Mouse (Mus musculus): ENCODE data around the gene Sptb. TPM values are rescaled to one million over a fixed set of nuclear protein-coding genes. Genes with fewer than 3 reads are reported as not detected.

Gene Sptb
- polyA plus RNA-seq, 1 experiment from 2014 or later: 3.3 TPM

- ATAC-seq (ENCODE audit: low read depth): no peak
Observed at GRCm38 (mm10) chr12:76681937-76682336, 28.4 kb downstream of the Sptb start.

GRCm38 (mm10) chr12:76677068-76677467, 33.3 kb downstream of the Sptb start:
- DNase-seq (ENCODE audit: low spot score) (no peak), ATAC-seq (ENCODE audit: low read depth) (no peak)
- 45% methylated on average over 7 of the region's 7 CpGs for WGBS
- Histone ChIP-seq H3K4me2 (ENCODE audit: low read depth, low read length) (no peak overlapping the region), H3K36me3 (ENCODE audit: control insufficient read depth, insufficient read depth, low read length) (no peaks in the 10 kb centered on the region), H3K27me3 (replicated peaks; ENCODE audit: control insufficient read depth, insufficient read depth, low read length) (no peaks in the 10 kb centered on the region), H3K27ac (replicated peaks; ENCODE audit: low read depth, low read length) (no peak overlapping the region), H3K4me3 (ENCODE audit: low read depth, low read length) (no peak overlapping the region), H3K4me1 (ENCODE audit: control insufficient read depth, insufficient read depth, low read length) (no peaks in the 10 kb centered on the region), H3K9ac (ENCODE audit: low read depth, low read length) (no peak overlapping the region), H3K9me3 (ENCODE audit: control insufficient read depth, low read length) (no peaks in the 10 kb centered on the region)

More at GRCm38 (mm10) chr12:76681937-76682336, 28.4 kb downstream of the Sptb start:
- Histone ChIP-seq H3K27ac (replicated peaks; ENCODE audit: low read depth, low read length) (no peak overlapping the region), H3K4me2 (ENCODE audit: low read depth, low read length) (no peak overlapping the region), H3K4me3 (ENCODE audit: low read depth, low read length) (no peak overlapping the region), H3K9ac (ENCODE audit: low read depth, low read length) (no peak overlapping the region), H3K27me3 (replicated peaks; ENCODE audit: control insufficient read depth, insufficient read depth, low read length) (no peaks in the 10 kb centered on the region), H3K9me3 (ENCODE audit: control insufficient read depth, low read length) (no peaks in the 10 kb centered on the region), H3K4me1 (ENCODE audit: control insufficient read depth, insufficient read depth, low read length) (no peaks in the 10 kb centered on the region), H3K36me3 (ENCODE audit: control insufficient read depth, insufficient read depth, low read length) (no peaks in the 10 kb centered on the region)
- DNase-seq (ENCODE audit: low spot score): no peak

- 72% methylated on average over 22 of the region's 22 CpGs for WGBS
- H3K9me3 ChIP-seq (ENCODE audit: control insufficient read depth, low read length): no peaks in the 10 kb centered on the region
- H3K4me3 ChIP-seq (ENCODE audit: low read depth, low read length): no peak overlapping the region
- no peak for ATAC-seq (ENCODE audit: low read depth)
- 0 out of 2 replicates have a peak overlapping the region, but pooled peaks have one; percentile 19 for H3K4me2 ChIP-seq (ENCODE audit: low read depth, low read length)
- H3K4me1 ChIP-seq (ENCODE audit: control insufficient read depth, insufficient read depth, low read length): no peaks in the 10 kb centered on the region
- DNase-seq (ENCODE audit: low spot score): no peak
- no peaks in the 10 kb centered on the region for H3K36me3 ChIP-seq (ENCODE audit: control insufficient read depth, insufficient read depth, low read length)
- no peak overlapping the region for H3K9ac ChIP-seq (ENCODE audit: low read depth, low read length)
- H3K27ac ChIP-seq (replicated peaks; ENCODE audit: low read depth, low read length): no peak overlapping the region
- H3K27me3 ChIP-seq (replicated peaks; ENCODE audit: control insufficient read depth, insufficient read depth, low read length): no peaks in the 10 kb centered on the region
Observed at GRCm38 (mm10) chr12:76676477-76676876, 33.9 kb downstream of the Sptb start.

GRCm38 (mm10) chr12:76675364-76675763, 35.0 kb downstream of the Sptb start:
- no peak for DNase-seq (ENCODE audit: low spot score)
- 0 out of 2 replicates have a peak, but pooled peaks have one; percentile 33 for ATAC-seq (ENCODE audit: low read depth)
- Histone ChIP-seq H3K9me3 (ENCODE audit: control insufficient read depth, low read length) (no peaks in the 10 kb centered on the region), H3K4me1 (ENCODE audit: control insufficient read depth, insufficient read depth, low read length) (peaks cover 1% of the 10 kb centered on the region; the same call in 1 of the 2 replicates), H3K27me3 (replicated peaks; ENCODE audit: control insufficient read depth, insufficient read depth, low read length) (no peaks in the 10 kb centered on the region), H3K4me2 (ENCODE audit: low read depth, low read length) (no peak overlapping the region), H3K4me3 (ENCODE audit: low read depth, low read length) (no peak overlapping the region), H3K9ac (ENCODE audit: low read depth, low read length) (no peak overlapping the region), H3K27ac (replicated peaks; ENCODE audit: low read depth, low read length) (no peak overlapping the region), H3K36me3 (ENCODE audit: control insufficient read depth, insufficient read depth, low read length) (no peaks in the 10 kb centered on the region)
- 71% methylated on average over 5 of the region's 5 CpGs for WGBS

GRCm38 (mm10) chr12:76673794-76674222, 36.5 kb downstream of the Sptb start:
- H3K4me3 ChIP-seq (ENCODE audit: low read depth, low read length): no peak overlapping the region
- H3K9ac ChIP-seq (ENCODE audit: low read depth, low read length): no peak overlapping the region
- no peak overlapping the region for H3K4me2 ChIP-seq (ENCODE audit: low read depth, low read length)
- DNase-seq (ENCODE audit: low spot score) (no peak), ATAC-seq (ENCODE audit: low read depth) (no peak)
- H3K27me3 ChIP-seq (replicated peaks; ENCODE audit: control insufficient read depth, insufficient read depth, low read length): no peaks in the 10 kb centered on the region
- H3K27ac ChIP-seq (replicated peaks; ENCODE audit: low read depth, low read length): no peak overlapping the region
- 81% methylated on average over 12 of the region's 12 CpGs for WGBS
- no peaks in the 10 kb centered on the region for H3K9me3 ChIP-seq (ENCODE audit: control insufficient read depth, low read length)
- peaks cover 7% of the 10 kb centered on the region; the same call in 1 of the 2 replicates for H3K4me1 ChIP-seq (ENCODE audit: control insufficient read depth, insufficient read depth, low read length)
- H3K36me3 ChIP-seq (ENCODE audit: control insufficient read depth, insufficient read depth, low read length): no peaks in the 10 kb centered on the region

GRCm38 (mm10) chr12:76672008-76672407, 38.3 kb downstream of the Sptb start:
- H3K4me3 ChIP-seq (ENCODE audit: low read depth, low read length): no peak overlapping the region
- H3K27ac ChIP-seq (replicated peaks; ENCODE audit: low read depth, low read length): no peak overlapping the region
- peaks cover 7% of the 10 kb centered on the region; the same call in 1 of the 2 replicates for H3K4me1 ChIP-seq (ENCODE audit: control insufficient read depth, insufficient read depth, low read length)
- H3K36me3 ChIP-seq (ENCODE audit: control insufficient read depth, insufficient read depth, low read length): no peaks in the 10 kb centered on the region
- DNase-seq (ENCODE audit: low spot score) (no peak), ATAC-seq (ENCODE audit: low read depth) (no peak)
- WGBS: 86% methylated on average over 8 of the region's 8 CpGs
- H3K27me3 ChIP-seq (replicated peaks; ENCODE audit: control insufficient read depth, insufficient read depth, low read length): no peaks in the 10 kb centered on the region
- H3K9me3 ChIP-seq (ENCODE audit: control insufficient read depth, low read length): no peaks in the 10 kb centered on the region
- H3K4me2 ChIP-seq (ENCODE audit: low read depth, low read length): no peak overlapping the region
- no peak overlapping the region for H3K9ac ChIP-seq (ENCODE audit: low read depth, low read length)

GRCm38 (mm10) chr12:76670533-76671086, 39.7 kb downstream of the Sptb start:
- peaks cover 7% of the 10 kb centered on the region; the same call in 1 of the 2 replicates for H3K4me1 ChIP-seq (ENCODE audit: control insufficient read depth, insufficient read depth, low read length)
- WGBS: 49% methylated on average over 13 of the region's 13 CpGs
- no peak for ATAC-seq (ENCODE audit: low read depth)

GRCm38 (mm10) chr12:76669956-76670530, 40.3 kb downstream of the Sptb start:
- no peaks in the 10 kb centered on the region for H3K9me3 ChIP-seq (ENCODE audit: control insufficient read depth, low read length)
- no peaks in the 10 kb centered on the region for H3K36me3 ChIP-seq (ENCODE audit: control insufficient read depth, insufficient read depth, low read length)
- H3K4me3 ChIP-seq (ENCODE audit: low read depth, low read length): no peak overlapping the region
- ATAC-seq (ENCODE audit: low read depth): no peak
- peaks cover 7% of the 10 kb centered on the region; the same call in 1 of the 2 replicates for H3K4me1 ChIP-seq (ENCODE audit: control insufficient read depth, insufficient read depth, low read length)
- no peak overlapping the region for H3K9ac ChIP-seq (ENCODE audit: low read depth, low read length)
- DNase-seq (ENCODE audit: low spot score): no peak
- 22% methylated on average over 5 of the region's 5 CpGs for WGBS
- H3K27me3 ChIP-seq (replicated peaks; ENCODE audit: control insufficient read depth, insufficient read depth, low read length): no peaks in the 10 kb centered on the region
- no peak overlapping the region for H3K4me2 ChIP-seq (ENCODE audit: low read depth, low read length)
- no peak overlapping the region for H3K27ac ChIP-seq (replicated peaks; ENCODE audit: low read depth, low read length)

More at GRCm38 (mm10) chr12:76670533-76671086, 39.7 kb downstream of the Sptb start:
- H3K27me3 ChIP-seq (replicated peaks; ENCODE audit: control insufficient read depth, insufficient read depth, low read length): no peaks in the 10 kb centered on the region
- no peak overlapping the region for H3K27ac ChIP-seq (replicated peaks; ENCODE audit: low read depth, low read length)
- H3K9me3 ChIP-seq (ENCODE audit: control insufficient read depth, low read length): no peaks in the 10 kb centered on the region
- H3K4me3 ChIP-seq (ENCODE audit: low read depth, low read length): no peak overlapping the region
- H3K4me2 ChIP-seq (ENCODE audit: low read depth, low read length): 0 out of 2 replicates have a peak overlapping the region, but pooled peaks have one; percentile 4
- peak; percentile 36 for DNase-seq (ENCODE audit: low spot score)
- no peak overlapping the region for H3K9ac ChIP-seq (ENCODE audit: low read depth, low read length)
- no peaks in the 10 kb centered on the region for H3K36me3 ChIP-seq (ENCODE audit: control insufficient read depth, insufficient read depth, low read length)

Data from embryonic facial prominence, embryonic 14.5 days (tissue).